Mouse (Mus musculus): ENCODE measurements around the gene Mroh2a. TPM values are rescaled to one million over a fixed set of nuclear protein-coding genes. Genes with fewer than 3 reads are reported as not detected.

Gene Mroh2a
- total RNA-seq, 2 experiments from 2014 or later, result 0.17 to 1.1 TPM

DNA sequence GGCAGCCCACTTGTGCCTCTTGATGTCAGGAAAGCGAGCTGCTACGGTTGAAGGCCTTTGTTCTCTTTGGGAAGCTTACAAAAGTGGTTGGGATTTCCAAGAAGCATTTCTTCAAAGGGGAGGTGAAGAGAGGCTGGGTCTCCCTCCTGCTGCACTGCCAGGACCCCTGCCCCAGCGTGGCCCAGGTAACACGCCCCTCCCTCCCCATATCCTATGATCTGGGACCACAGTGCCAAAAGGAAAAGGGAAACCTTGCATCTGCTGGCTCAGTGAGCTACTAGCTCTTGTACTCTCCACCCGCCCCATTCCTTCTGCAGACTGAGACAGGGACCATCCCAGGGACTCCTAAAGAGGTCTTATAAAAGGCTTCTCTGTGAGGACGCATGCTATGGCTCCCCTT is 30.9 kb downstream of the Mroh2a start:
- ATAC-seq (replicated peaks; ENCODE audit: poor library complexity), result no peak

DNA sequence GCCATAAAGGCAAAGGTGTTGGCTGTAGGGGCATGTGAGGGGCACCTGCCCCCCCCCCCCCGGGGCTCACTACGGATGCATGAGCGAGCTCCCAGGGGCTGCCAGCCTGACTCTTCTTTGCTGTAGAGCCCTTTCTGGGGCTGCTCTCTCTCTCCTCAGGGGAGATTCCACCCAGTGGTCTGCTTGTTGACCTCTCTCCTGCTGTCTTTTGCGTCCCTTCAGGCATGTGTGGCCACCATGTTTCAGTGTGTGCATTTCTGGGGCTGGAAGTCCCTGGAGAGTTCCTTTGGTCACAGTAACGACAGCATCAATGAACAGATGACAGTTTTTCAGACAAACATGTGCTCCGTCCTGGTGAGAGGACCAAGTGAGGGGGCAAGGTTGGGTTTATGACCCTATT is 31.6 kb downstream of the Mroh2a start:
- no peak for ATAC-seq (replicated peaks; ENCODE audit: poor library complexity)

DNA sequence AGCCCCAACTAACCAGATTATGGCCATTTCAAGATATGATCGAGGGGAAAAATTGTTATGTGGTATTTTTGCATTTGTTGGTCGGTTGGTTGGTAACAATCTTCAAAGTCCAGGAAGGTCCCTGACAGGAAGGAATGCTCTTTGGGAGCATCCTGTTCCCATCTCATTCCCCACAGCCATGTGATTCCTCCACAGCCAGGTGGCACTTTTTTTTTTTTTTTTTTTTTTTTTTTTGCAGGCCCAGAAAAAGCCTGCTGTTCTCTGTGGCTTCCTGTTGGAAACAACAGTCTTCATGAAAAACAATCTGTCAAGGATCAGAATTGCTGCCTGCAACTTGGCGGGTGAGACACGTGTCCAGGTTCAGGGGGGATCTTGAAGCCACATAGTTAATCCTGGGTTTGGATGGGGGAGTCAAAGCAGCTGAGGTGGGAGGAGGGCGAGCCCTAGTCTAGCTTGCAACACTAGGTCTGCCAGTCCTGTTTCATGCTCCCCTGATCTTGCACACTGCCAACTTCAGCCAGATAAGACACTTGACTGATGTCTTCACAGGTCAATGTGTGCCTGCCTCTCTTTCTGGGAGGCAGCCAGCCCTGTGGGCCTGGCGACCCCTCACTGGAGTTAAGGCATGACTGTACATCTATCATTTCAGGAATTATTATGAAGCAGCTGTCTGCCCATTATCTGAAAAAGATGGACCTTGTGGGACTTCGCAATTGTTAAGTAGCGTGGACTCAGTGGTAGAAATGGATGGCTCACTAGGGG is 32.3 kb downstream of the Mroh2a start:
- ATAC-seq (replicated peaks; ENCODE audit: poor library complexity), result peak; percentile 12

DNA sequence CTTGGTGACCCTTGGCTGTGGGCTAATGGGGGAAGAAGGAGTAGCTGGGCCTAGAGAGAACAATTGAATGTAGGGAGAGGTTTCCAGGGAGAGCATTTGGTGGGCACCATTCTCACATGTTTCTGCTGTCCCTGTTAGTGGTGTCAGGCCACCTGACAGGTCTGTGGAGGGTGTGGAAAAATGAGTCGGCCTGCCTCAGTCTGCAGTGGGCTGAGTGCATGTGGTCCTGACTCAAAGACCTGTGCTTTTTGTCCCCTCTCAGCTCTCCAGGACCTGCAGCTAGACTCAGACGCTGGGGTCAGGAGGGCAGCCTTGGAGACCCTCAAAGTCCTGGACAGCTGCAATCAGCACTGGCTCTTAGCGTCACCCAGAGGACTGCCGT is 32.8 kb downstream of the Mroh2a start:
- ATAC-seq (replicated peaks; ENCODE audit: poor library complexity), result peak; percentile 0

DNA sequence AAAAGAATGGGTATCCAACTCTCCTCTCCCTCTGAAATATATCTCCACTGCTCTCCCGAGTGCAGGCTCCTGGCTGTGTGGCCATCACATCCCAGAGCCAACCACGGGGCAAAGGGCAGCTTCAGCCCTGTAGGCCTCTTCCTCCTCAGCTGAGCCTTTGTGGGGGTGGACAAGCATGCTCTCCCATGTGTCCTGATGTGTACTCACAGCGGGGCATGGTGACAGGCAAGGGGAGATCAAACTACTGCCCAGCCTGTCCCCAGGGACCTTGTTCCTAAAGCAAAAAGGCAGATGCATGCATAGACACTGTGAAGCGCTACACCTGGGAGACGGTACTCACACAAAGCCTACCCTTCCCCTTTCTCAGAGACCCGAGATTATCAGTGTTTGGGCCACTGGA is 33.3 kb downstream of the Mroh2a start:
- 0 out of 2 replicates have a peak, but pooled peaks have one; percentile 0 for ATAC-seq (replicated peaks; ENCODE audit: poor library complexity)

DNA sequence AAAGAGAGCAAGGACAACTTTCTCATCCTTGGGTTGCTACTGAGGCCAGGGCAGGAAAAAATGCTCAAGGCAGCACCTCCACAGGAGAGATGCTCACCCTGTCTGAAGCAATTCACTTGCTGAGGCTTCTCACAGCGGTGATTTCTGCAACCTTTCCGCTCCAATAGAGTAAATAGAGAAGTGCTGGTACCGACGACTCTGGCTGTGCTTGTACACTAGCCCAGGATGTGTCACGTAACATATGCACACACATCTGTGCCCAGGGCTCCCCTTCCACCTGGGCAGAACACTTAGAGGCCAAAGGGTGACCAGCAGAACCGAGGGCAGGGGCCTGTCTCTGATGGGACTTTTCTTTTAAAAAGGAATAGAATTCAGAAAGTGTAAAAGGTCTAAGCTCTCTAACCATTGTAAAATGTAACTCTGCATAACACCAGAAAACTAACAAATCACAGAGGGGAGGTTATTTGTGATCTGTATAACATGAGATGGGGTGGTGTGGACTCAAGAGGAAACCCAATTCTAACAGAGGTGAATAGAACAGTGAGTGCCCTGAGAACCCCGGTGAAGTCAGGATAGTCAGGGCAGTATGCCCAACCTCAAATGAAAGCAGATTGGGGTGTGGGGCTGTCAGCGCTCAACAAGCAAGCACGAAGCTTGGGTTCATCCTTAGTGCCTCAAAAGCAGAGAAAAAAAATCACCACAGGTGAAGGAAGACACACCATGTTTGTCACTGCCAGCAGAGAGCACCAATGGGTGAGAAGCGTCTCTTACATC is 34.0 kb downstream of the Mroh2a start:
- ATAC-seq (replicated peaks; ENCODE audit: poor library complexity), result peak; percentile 14

DNA sequence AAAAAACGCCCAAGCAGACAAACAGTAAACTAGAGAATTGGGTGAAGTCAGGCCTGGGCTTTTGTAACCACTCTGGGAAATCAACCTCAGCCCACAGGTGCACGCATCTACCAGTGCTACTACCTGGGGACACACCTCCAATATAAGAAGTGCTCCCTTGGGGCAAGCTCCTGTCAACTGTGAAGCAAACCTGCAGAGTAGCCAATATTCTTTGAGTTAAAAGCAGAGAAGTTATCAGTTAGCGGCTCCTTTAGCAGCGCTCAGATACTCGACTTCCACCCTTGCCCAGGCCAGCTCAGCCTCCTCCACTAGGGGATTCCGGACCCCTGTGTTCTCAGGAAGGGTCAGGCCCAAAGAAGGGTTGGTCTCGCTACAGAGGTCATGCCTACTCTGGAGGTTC is 34.9 kb downstream of the Mroh2a start:
- ATAC-seq (replicated peaks; ENCODE audit: poor library complexity), result peak; percentile 0; the same call in 1 of the 2 replicates

DNA sequence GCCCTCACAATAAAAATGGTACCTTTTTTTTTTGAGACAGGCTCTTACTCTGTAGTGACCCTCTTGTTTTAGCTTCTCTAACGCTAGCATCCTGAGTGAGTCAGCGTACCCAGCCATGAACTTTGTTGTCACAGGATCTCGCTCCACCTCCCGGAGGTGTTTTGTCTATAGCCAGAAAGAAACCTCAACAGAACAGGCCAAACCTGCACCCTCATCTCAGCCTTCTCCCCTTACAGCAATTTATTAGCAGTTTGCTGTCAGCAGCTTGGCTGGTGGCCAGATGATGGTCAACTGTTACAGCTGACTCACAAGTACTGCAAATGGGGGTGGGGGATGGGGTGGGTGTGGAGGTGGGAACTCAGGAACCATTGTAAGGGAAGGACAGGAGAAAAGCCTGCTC is 35.5 kb downstream of the Mroh2a start:
- ATAC-seq (replicated peaks; ENCODE audit: poor library complexity), result peak; percentile 2; the same call in 1 of the 2 replicates

DNA sequence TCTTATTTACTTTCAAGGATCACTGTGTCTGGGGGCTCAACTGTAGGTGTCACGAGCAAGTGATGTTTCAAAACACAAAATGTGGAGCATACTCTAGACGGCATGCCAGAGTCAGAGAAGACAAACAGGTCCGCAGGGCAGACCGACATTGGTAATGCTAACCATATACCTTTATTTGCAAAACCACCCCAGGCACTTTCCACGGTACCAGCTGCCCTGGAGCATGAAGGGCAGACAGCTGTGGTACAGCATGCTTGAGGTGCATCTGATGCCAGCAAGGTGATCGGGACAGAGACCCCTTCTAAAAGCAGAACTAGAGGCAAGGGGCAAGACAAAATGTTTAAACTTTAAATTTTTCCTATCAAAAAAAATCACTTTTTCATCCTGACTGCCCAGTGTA is 36.2 kb downstream of the Mroh2a start:
- no peak for ATAC-seq (replicated peaks; ENCODE audit: poor library complexity)

DNA sequence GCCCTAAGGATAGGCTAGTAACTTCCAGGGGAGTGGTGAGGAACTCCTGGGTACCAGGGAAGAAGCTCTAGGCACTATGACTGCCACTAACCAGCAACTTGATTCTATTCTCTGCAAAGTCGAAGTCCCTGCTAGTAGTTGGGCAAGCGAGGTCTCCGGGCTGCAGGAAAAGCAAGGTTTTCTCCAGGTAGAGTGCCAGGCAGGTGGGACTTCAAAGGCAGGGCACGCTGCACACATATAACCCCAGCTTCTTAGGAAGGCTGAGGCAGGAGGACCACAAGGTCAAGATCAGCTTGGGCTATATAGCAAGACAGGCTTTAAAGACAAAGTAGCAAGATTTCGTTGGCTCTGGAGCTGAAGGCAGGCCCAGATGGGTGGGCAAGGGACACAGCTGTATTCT is 37.0 kb downstream of the Mroh2a start:
- no peak for ATAC-seq (replicated peaks; ENCODE audit: poor library complexity)

DNA sequence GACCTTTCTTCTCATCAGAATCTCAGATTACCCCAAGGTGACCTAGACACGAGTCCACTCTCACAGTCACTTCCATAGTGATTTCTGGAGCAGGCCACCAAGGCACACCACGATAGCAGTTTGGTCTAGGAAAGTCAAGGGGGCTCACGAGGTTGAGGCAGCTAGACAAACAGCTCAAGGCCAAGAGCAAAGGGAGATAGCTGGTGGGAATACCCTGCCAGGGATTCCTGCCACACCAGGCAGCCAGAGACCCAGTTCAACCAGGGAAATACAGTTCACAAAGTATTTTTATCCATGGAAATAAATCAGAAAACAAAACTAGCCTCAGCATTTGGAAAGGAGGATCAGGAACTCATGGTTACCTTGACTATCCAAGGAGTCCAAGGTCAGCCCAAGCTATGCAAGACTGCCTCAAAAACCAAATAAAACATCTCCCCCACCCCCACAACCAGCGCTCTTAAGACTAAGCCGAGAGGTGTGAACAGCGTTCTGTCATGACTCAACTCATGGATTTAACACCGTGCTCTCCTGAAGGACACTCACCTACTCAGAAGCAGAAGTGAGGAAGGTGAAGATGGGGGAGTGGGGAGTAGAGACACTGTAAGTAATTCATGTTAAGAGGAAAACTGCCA is 37.6 kb downstream of the Mroh2a start:
- no peak for ATAC-seq (replicated peaks; ENCODE audit: poor library complexity)

DNA sequence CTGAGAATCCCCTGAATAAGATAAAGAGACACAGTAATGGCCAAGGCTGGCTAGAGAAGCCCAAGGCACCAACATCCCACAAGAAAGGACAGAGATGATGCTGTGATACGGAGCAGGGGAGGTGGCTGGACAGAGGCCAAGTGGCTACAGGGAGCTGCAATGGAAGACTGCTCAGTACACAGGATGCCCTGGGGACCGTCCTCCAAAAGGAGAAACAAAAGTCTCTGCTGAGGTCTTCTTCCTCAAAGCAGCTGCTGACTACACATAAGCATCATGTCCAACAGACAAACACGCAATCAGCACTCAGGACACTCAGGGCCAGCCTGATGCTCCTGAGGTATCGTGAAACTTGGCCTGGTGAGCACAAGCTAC is 38.1 kb downstream of the Mroh2a start:
- ATAC-seq (replicated peaks; ENCODE audit: poor library complexity), result no peak

DNA sequence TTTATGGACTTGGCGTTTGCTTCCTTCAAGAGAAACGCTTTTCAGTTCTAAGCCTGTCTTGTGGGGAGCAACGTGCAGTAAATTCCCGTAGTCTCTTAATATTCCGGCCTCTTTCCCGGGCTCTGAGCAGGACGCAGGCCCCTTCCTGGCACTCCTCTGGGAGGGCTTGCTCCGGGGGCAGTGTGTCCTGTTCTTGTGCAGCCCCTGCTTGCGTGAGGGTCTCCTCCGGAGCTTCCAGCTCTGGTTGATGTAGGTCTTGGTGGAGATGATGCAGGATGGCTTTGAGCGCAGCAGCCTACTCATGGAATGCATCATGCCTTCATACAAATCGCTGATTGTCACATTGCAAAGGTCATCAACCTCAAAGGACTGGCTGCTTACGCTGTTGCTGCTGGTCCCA is 39.3 kb downstream of the Mroh2a start:
- no peak for ATAC-seq (replicated peaks; ENCODE audit: poor library complexity)

DNA sequence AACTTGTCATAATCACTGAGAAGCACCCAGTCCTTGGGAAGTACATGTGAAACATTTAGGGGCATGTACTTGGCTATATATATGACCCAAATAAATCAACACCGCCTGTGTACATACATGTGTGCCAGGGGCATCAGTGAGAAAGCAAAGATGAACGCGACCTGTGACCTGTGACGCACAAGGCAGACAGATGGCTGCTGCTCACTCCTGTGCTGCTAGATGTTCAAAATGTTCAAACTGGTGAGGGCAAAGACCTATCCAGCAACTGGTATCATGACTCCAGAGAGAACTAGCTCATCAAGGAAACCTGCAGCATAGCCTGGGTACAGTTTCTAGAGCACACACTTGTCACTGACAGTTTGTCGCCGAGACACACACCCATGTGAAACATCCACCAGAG is 40.7 kb downstream of the Mroh2a start:
- no peak for ATAC-seq (replicated peaks; ENCODE audit: poor library complexity)

DNA sequence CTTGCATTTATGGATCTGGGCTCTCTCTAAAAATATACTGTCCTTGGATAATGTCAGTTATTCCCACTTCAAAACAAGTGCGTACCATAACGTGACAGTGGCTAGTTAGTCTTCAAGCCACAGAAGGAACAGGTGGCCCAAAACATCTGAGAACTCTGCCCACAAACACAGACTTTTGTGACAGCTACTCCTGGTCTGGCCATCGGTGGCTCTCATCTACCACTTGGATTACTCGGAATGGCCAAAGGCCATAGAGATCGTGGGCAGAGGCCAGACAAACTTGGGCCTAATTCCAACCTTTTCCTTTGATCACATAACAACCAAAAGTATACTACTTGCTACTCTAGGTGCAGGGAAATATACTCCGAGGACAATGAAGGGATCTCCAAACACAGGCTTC is 41.3 kb downstream of the Mroh2a start:
- ATAC-seq (replicated peaks; ENCODE audit: poor library complexity), result no peak

DNA sequence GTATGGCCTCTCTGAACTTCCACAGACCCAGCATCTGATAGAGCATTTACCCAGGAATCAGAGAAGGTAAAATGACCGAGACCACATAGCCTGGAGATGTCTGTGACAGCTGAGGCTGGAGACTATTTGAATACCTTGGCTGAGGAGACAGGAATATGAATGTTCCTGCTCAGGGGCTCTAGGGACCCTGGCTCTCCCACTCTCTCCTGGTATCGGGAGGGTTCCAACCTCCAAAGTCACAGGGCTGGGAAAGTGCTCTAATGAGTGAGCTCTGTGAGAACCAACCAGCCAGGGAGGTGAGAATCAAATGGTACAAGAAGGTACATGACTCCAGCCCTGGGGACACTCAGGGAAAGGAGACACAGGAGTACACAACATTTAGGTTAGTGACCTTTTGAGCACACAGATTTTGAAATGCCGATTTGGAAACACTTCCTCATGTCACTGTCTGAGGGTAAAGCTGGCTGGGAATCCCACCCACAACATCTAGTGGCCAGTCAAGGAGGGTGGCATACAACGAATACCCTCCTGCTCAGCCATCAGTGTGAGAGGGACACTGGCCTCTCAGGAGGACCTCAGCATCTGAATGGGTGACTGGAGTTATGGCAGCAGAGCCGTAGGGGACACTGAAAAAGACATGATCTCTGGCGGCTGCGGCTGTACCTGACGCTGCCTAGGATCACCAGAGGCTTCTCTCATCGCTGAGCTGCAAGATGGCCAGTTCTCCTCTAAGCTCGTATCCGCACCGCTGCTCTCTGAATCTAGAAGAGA is 42.9 kb downstream of the Mroh2a start:
- ATAC-seq (replicated peaks; ENCODE audit: poor library complexity), result 0 out of 2 replicates have a peak, but pooled peaks have one; percentile 2

DNA sequence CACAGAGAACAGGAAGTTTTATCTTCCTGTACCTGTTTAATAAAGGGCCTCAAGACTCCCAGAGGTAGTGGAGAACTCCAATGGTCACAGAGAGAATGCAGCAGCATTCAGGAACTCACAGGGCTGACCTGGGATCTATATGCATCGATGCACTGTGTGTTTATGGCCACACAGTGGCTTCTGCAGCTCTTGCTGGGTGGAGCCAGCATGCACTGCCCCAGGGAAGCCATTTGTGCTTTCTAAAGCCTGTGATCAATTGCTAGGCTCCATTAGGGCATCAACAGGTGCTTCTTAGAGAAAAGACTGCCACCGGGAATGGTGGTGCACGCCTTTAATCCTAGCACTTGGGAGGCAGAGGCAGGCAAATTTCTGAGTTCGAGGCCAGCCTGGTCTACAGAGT is 46.1 kb downstream of the Mroh2a start:
- ATAC-seq (replicated peaks; ENCODE audit: poor library complexity), result no peak

DNA sequence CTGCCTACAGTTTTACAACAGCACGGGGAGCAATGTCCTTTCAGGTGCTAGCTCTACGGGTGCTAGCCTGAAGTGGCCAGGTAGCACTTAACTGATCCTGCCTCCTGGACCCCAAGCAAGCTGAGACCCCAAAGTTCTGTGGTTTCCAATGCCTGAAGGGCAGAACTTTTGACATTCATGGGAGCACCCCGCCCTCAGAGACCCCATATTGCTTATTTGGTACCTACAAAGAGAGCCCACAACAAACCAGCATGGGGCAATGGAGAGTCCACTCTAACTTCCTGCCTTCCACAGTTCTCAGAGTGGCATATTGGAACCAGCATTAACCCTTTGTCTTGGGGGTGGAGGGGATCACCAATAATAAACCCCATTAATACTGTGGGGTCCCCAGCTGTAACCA is 46.5 kb downstream of the Mroh2a start:
- ATAC-seq (replicated peaks; ENCODE audit: poor library complexity), result no peak

DNA sequence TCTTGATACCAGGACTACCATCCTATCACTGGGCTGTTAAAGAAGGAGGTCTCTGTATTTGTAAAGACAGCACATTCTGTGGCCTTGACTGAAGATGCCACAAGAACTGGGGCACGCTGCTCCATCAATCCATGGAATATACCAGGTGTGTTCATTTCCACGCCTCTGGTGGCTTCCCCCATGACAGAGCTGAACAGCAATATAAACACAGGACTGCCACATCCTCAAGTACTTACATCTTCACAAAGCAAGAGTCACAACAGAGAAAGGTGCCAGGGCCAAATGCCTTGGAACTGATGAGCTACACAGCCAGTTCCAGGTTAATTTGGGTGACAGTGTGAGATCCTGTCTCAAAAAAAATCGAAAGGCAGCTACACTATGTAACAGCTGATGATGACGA is 47.0 kb downstream of the Mroh2a start:
- ATAC-seq (replicated peaks; ENCODE audit: poor library complexity), result no peak

DNA sequence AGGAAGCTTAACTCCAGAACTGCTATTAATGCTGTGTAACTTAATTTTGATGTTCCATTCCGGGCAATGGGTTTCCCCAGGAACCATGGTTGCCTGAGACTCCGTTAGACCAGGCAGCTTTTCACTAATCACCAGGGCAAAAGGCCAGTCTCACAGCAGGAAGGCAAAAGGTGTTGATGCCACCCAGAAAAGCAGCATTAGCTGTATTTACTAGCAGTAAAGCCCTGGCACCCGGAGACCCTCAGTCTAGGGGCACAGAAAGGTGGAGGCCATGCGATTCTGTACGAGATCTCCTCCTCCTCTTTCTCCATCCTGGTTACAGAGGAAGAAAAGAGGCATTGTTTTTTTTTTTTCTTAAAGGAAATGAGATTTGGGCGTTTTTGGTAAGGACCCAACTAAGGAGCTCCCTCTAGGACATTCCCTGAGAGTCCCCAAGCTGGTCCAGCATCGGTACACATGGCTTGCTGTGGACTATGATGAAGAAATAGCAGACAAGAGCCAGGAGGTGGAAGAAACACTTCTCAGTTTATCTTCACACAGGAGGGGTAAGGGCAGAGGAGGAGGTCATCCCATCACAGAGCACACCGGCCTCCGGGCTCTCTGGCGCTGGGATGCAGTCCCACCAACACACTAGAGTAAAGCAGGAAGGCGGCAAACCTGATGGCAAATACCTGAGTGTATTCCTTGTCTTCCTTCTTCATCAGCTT is 47.7 kb downstream of the Mroh2a start:
- ATAC-seq (replicated peaks; ENCODE audit: poor library complexity), result no peak

All from megakaryocyte progenitor cell, adult 5-6 weeks (primary cell).